Mouse (Mus musculus): Measurements from ENCODE around the gene Vrk1.

Gene Vrk1

GRCm38 (mm10) chr12:106010065-106010915 is at the start of gene Vrk1:
Gene Vrk1 (plus strand): TSS chr12:106010228.
- DNase-seq, result peak; percentile 98

DNA sequence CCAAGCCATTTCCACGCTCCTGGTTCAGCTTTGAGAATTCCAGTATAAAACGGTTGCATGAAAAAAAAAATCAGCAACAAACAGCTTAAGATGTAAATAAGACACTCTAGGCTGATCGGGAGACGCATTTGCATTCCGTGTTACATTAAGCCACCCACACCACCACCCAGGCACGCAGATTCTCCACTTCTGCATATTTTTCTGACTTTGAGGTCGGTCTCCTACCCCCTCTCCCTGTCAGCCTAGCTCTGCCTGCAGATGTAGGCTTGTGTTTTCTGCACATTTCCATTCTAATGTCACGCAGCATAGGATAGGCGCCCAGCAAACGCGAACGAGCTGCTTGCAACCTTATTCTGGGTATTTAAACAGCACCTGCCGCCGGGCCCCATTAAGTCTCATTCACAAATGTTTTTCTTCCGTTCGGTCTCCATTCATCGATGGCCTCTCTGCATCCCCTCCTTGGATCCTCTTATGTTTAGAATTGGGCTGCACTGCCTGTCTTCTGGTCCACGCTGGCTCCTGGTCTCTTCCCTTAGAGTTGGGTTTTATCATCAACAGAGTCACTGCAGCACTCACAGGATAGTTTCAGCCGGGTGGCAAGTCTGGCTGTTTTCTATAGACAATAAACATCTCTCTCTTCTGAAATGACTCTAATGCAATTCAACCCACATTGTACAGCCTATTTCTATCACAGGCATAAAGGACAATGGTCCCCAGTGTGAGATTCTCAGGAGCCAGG is 49.3 kb upstream of the Vrk1 start:
- no peak for DNase-seq

DNA sequence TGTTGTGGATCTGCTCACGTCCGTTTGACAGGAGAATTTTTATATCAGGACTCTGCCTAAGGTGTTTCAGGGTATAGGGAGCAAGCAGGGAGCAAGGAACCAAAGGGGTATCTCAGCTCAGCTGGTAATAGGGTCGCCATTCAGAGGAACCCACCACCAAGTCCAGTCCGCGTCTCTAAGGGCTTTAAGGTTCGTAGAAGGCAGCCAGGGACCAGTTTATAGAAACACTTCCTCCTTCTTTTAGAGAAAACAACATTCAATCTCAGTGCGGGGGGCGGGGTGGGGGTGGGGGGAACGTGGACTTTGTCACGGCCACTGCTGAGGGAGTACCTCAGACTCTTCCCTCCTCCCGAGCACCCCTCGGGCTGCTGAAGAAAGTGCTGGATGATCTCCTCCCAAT is 48.4 kb upstream of the Vrk1 start:
- no peak for DNase-seq

- DNase-seq, result peak; percentile 75
These were observed 47.7 kb upstream of the Vrk1 start for GRCm38 (mm10) chr12:105962103-105963011.

- no peak for DNase-seq
These were observed 46.9 kb upstream of the Vrk1 start for GRCm38 (mm10) chr12:105963012-105963572.

DNA sequence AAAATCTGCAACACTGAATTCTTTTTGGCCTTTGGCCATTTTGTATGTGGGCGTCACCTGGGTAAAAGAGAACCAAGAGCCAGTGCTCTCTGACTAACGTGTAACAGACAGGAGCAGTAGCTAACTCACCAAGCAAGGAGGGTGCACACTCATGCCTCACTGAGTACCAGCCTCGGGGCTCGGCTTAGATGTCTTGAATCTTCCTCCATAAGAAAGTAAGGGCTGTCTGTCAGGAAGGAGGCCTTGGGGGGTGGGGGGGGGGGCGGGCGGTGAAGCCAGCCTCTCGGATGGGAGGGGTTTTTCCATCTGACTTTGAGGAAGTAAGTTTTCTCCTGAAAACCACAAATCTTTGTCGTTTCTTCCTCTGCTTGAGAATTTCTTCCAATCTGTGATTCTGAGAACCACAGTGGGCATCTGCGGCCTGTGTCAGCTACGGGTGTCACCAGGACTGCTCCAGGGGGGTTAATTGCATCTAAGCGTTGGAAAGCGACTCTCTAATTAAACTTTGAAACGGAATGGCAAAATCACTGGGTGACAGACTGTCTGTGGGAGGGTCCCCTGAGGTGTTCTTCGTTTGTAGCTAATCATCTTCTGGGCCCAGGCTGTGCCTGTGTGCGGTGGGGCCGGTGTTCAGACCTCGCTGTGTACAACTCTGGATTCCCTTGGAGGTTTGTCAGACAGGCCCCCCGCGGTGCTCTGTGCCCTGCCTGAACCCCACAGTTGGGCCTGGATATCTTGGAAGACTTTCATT is 43.0 kb upstream of the Vrk1 start:
- no peak for DNase-seq

DNA sequence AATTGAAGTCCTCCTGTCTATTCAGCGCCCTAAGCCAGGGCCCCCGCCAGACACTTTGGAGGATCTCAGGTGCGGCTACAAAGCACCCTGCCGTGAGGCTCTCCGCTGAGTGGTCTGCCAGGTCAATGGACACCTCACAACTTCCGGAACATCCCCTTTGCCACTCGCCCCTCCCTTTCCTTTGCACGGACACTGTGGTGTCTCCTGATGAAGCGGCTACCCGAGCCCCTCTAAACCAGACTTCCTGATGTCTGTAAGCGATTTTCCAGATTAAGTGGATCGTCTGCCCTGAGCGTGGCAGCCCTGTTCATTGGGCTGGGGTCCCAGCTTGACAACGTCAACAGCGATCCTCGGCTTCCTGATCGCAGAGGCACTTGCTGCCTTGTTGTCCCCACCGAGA is 42.2 kb upstream of the Vrk1 start:
- no peak for DNase-seq

- DNase-seq, result no peak
These were observed 38.8 kb upstream of the Vrk1 start for GRCm38 (mm10) chr12:105971182-105971581.

- DNase-seq, result no peak
These were observed 37.4 kb upstream of the Vrk1 start for GRCm38 (mm10) chr12:105972673-105973072.

DNA sequence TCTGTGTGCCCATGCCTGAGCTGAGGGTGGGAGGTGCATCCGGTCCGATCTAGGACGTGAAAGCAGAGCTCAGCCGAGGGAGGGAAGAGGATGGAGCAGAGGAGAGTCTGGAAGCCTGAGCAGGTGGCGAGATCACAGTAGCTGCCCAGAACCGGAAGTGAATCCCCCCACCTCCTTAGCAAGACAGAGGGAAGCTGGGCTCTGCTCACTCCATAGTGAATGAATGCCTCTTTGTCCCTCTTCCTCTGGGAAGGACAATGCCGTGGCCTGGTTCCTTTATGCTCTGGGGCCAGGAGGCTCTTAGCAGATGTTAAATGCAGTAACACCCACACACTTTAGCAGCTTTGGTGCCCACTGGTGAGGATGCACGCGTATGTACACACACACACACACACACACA is 36.3 kb upstream of the Vrk1 start:
- no peak for DNase-seq

GRCm38 (mm10) chr12:105974107-105974506 is 35.9 kb upstream of the Vrk1 start:
- DNase-seq, result no peak

- peak; percentile 26 for DNase-seq
These were observed 28.7 kb upstream of the Vrk1 start for GRCm38 (mm10) chr12:105981121-105981973.

GRCm38 (mm10) chr12:105981974-105982305 is 28.1 kb upstream of the Vrk1 start:
- DNase-seq, result no peak

DNA sequence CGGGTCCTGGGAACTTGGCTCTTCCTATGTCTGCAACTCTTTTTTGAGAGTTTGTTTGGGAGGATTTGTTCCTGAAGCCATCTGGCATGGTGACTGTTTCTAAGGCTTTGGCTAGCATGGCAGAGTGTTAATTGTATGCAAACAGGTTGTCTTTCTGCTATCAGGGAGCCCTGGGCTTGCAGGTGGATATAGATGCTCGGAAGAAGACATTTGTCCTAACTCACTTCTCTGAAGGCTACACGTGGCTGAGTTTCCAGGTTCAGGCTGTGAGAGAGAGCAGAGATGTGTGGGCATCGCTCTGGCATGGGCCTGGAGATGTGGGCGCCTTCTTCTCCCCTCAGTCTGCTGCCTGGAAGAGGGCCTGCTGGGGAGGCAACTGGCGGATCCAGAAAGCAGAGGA is 27.4 kb upstream of the Vrk1 start:
- DNase-seq, result no peak

DNA sequence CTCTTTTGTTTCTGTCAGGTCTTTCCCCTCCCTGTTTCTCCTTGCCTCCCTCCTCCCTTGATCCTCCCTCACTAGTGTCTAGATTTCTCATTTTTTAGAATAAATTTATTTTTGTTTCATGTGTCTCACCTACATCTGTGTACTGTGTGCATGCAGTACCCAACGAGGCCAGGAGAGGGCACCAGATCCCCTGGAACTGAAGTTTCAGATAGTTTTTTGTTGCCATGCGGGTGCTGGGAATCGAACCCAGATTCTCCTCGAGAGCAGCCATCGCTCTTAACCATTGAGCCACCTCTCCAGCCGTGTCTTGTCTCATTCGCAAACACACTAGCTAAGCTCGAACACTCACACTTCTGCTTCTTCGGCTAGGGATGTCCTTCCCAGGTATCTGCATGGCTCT is 26.5 kb upstream of the Vrk1 start:
- no peak for DNase-seq

- DNase-seq, result no peak
These were observed 21.6 kb upstream of the Vrk1 start for GRCm38 (mm10) chr12:105988434-105988833.

DNA sequence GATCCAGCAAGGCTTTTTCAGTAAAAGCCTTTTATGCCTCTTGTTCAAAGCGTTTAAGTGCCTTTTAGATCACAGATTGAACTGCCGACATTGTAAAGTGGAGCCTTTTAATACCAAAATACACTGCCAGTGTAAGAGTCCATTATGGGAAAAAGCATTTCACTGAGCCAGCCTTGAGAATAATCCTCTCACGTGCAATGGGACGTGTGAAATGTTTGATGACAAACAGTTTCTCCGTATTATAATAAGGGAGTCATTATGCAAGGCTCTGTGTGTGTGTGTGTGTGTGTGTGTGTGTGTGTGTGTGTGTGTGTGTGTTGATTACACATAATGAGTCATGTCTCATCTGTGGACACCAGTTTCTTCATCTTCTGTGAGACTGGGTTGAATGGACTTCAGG is 17.3 kb upstream of the Vrk1 start:
- DNase-seq, result no peak

DNA sequence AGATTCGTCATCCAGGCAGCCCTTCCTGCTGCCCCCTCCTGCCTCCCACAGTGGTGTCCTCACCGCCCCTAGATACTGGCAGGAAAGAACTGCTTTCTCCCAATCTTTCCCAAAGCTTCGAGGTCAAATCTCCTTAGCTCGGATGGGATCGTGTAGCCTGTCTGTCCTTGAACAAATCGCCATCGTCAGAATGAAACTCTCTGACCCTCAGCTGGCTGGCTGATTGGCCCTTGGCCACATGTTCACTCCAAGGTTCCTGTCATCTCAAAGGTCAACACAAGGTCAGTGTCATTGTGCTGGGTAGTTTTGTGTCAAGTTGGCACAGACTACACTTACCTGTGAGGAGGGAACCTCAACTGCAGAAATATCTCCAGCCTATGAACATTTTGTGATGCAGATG is 16.7 kb upstream of the Vrk1 start:
- DNase-seq, result no peak

GRCm38 (mm10) chr12:105995940-105996339 is 14.1 kb upstream of the Vrk1 start:
- no peak for DNase-seq

DNA sequence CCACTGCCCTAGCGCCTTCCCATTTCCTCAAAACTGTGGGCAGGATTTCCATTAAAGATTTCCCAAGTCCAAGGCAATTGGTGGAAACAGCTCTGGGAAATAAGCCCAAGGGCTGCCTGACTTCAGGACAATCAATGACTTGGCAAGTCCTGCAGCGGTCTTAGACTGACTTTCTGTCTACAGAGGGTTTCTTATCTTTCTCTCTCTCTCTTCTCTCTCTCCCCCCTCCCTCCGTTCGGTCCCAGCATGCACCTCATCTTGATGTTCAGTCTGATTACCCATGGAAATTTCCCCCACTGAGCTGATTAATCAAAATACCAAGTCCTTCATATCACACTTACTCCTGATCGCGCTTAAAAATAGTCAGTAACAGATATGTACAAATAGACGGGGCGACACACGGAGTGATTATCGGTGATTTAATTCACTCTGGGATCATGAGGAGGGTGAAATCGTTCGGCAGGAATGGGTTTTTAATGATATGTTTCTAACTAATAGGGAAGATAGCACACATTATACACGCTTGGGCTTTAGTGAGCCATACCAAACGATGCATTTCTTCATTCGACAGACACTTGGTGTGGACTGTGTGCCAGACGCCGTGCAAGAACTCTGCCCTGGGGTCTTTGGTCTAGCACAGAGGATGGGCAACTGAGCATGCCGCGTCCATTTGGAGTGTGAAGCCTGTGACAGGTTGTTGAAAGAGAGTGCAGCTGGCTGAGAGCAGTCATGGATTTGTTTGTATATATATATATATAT is 12.8 kb upstream of the Vrk1 start:
- no peak for DNase-seq

GRCm38 (mm10) chr12:106001775-106002174 is 8.3 kb upstream of the Vrk1 start:
- no peak for DNase-seq

All from kidney, adult 11 months (tissue).